Mouse (Mus musculus) spleen, postnatal 4 days (tissue): ENCODE data around the gene Sh3glb1.

ENCODE experiments used
- DNase-seq, 2 experiments: peaks; one replicate each; pipeline ENCODE4 v3.0.0; 2022; ENCODE audit warnings: low spot score in 2 of 2

The Sh3glb1 gene

DNA sequence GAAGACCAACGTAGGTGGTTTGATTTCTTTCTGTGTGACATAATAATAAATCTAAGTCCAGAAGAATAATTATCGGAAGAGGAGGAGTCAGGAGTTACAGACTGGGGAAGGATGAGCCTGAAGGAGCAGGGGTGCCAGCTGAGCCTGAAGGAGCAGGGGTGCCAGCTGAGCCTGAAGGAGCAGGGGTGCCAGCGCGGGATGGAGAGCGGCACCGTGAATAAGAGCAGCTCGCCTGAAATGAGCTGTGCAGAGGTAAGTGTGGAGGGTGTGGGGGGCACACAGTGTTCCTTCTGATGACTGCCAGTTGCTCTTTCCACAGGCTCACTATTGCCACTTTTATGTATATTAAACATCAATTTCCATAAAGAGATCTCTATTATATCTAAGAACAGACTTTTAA is 5.1 kb downstream of the Sh3glb1 start:
- DNase-seq = no peak

DNA sequence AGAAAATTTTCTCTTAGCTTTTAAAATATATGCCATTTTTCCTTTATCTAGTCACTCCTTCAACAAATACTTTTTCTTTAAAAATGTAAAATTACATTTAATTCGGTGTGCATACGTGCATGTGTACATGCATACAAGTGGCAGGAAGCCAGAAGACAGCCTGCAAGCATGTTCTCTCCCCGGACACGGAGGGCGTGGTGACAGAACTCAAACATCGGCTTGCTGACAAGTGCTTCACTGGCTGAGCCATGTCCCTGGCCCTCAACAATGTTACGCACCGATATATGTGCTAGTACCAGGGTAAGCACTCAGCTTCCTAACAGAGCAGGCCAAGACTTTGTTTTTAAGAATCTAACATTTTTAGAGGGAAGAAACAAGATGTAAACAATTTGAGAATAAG is 5.5 kb downstream of the Sh3glb1 start:
- no peak for DNase-seq

- no peak for DNase-seq
Measured at GRCm38 (mm10) chr3:144714126-144714525, 6.0 kb downstream of the Sh3glb1 start.

GRCm38 (mm10) chr3:144711607-144712206 is 8.4 kb downstream of the Sh3glb1 start:
- DNase-seq = no peak

DNA sequence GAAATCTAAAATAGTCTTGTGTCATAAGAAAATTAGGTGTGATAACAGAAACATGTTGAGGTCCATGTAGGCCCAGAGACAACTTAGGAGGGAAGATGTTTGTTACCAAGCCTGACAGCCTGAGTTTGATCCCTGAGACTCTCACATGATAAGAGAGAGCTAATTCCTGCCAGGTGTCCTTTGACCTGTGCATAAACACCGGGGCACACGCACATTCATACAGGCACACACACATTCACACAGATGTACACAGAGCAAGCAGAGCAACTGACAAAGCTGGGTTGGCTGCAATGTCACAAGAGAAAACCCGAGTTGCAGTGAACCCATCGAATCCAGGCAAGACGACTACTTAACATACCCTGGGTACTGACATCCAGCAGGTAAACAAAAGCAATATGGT is 11.5 kb downstream of the Sh3glb1 start:
- no peak for DNase-seq

DNA sequence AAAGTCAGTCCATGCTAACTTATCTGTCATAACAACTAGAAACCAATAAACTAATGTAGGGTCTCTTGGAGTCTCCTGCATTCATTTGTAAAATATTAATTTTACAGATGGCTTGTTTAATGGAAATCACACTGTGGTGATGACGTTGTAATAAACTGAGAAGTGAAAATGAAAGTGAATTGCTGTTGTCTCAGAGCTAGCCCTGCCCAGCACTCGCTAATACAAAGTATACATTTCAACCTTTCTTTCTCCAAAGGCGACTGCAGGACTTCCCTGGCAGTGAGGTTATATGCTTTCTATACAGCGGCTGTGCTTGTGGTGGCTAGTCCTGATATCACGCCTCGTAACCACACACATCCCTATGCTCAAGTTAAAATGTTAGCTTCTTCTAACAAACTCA is 16.2 kb downstream of the Sh3glb1 start:
- DNase-seq = no peak

DNA sequence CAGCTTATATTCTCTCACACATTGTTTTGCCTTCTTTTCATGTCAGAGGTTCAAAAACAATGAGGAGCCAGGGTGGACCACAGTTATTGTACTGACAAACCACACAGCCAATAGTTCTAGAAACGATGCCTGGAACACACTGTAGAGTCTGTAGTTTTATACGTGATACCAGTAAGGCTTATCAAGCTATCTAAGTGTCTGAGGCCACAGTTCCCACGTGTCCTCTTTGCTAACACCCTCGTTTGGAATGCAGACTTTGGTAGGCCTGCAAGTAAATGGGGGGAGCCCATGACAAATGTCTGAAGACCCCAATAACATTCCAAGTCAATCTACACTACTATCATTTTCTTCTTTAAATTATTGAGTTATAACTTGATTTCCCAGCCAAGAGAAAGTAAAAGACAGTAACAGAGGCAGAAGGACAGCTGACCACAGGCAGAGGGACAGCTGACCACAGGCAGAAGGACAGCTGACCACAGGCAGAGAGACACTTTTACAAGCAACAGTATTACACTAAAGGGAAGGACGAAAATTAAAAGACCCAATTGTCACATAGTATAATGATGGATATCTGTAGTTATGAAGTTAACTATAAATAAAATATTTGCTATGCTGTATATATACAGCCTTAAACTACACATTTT is 21.2 kb downstream of the Sh3glb1 start:
- DNase-seq = no peak

DNA sequence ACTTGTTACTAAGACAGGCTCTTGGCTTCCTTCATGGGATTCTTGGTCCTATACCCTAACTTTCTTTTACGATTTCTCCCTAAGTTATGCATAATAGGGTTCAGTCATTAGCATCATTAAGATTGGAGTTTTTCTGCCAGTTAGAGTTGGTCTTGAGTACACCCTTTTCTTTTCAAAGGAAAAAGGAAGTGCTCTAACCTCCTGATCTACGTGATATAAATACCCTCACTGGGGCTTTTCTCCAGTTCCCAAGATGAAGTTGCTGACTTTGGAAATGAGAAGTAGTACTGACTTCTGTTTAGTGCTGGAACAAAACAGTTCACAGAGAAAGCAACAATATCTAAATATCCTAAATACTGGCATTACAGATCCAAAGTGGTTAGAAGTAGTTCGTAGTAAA is 22.2 kb downstream of the Sh3glb1 start:
- DNase-seq = no peak

- no peak for DNase-seq
Measured at GRCm38 (mm10) chr3:144697154-144697553, 23.0 kb downstream of the Sh3glb1 start.

- DNase-seq = no peak
Measured at GRCm38 (mm10) chr3:144694941-144695340, 25.2 kb downstream of the Sh3glb1 start.

DNA sequence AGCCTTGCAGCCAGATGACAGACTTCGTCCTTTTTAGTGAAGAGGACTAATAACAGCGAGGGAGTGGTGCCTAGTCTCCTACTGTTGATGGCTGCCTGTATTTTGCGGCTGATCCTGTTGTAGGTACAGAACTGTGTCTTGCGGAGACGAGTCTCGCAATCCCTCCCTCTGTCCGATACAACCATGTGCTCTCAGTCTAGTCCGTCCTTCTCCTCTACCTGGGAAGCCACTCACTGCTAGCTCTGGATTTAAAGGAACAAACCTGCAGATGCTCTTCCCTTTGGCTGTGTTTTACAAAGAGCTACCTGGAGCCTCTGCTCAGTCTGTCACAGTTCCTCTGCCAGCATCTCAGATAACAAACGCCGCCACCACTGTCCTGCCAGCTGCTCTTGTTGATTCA is 26.1 kb downstream of the Sh3glb1 start:
- DNase-seq = no peak

DNA sequence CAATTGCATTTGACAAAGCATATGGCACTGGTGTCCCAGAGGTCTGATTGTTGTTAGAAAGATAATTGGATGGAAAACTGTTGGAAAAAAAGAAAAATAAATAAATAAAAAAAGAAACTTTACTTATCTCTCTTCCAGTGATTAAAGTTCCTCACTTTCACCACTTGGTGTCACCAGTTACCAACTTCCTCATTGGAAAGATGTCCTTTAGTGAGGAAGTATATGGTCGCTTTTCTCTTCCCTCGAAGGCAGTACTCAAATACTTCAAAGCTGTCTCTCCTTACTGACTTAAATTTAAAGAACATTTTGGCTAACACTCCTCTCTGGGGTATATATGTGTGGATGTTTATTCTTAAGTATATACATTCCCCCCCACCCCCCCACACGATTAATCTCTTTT is 28.1 kb downstream of the Sh3glb1 start:
- no peak for DNase-seq

DNA sequence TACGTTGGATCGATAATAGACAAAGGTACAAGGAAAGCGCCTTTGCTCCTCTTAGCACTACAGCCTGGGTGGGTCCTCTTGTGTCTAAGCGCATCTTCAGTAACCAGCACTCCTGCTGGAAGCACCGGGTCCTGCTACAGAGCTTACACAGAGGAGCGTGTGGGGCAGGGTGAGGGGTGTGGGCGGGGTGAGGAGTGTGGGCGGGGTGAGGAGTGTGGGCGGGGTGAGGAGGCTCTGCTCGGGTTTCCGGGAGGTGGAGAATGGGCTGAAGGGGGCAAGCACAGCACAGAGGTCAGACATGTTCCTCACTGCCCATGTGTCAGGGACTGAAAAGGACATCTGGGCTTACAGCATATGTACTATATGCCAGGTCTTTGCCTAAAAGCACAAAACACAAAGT is 30.9 kb downstream of the Sh3glb1 start:
- peak; percentile 68 to 82 for DNase-seq

GRCm38 (mm10) chr3:144688284-144688683 is 31.9 kb downstream of the Sh3glb1 start:
- no peak for DNase-seq

DNA sequence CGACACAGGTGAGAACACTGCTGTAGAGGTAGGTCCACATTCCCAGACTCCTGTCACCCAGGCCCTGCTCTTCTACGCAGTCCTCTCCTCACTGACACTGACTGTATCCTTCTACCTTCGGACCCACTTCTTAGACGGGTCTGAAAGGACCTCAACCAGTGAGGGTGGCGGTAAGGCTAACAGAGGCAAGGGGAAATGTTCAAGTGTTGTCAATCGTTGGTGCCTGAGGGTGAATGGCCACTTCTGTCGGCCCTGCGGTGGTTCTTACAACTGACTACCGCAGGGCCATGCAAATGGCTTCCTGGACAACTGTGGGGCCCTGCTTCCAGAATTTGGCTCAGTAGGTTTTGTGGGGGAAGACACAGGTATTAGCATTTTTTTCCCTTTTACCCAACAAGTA is 32.5 kb downstream of the Sh3glb1 start:
- no peak for DNase-seq

DNA sequence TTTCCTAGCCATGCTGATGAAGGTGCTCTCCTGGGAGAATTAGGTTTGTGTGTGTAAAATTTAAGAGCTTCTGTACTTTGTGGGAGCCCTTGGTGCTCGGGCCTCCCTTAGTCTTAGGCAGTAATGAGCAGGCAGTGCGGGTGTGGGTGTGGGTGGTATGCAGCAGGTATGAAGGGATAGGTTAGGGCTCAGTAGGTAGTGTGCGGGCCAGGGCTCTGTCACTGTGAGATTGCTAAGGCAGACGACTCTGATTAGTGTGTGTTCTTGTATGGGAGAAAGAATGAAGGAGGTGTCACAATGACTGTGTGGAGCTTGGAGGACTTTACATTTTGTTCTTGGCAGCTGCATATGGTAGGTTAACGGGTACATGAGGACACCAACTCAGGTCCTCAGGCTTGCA is 34.0 kb downstream of the Sh3glb1 start:
- DNase-seq = no peak

DNA sequence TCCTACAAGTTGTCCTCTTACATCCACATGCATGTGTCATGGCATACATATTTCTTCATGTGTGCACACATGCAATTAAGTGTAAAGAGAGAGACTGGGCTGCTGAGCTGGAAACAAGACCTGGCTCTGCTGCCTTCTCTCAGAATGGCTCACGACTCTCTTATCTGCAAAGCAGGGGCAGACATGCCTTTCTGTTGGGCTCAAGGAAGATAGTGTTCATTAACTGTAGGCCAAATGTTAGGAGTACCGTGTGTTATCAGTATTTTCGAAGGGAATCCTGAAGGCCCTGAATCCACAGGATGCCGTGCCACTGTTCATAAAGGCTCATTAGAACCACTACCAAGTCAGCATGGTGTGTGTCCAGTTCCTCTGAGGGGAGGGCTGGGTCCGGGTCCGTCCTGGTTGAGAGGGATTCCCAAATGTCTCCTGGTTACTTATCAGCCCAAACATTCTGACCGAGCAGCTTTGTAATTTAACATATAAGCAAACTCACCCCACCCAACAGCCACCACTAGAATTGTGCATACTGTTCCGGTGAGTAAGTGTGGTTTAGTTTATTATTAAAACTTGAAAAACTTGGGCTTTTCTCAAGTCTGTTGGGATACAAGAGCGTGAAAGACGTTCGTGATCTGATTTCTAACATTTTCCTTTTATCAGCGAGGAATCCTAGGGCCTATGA is 36.9 kb downstream of the Sh3glb1 start:
- DNase-seq = peak in 1 of 2 experiments; percentile 59

GRCm38 (mm10) chr3:144681542-144681941 is 38.6 kb downstream of the Sh3glb1 start:
- DNase-seq = peak in 1 of 2 experiments; percentile 55

- DNase-seq = peak in 1 of 2 experiments; percentile 59
Measured at GRCm38 (mm10) chr3:144679701-144680159, 40.4 kb downstream of the Sh3glb1 start.

- DNase-seq = no peak
Measured at GRCm38 (mm10) chr3:144679137-144679536, 41.0 kb downstream of the Sh3glb1 start.

DNA sequence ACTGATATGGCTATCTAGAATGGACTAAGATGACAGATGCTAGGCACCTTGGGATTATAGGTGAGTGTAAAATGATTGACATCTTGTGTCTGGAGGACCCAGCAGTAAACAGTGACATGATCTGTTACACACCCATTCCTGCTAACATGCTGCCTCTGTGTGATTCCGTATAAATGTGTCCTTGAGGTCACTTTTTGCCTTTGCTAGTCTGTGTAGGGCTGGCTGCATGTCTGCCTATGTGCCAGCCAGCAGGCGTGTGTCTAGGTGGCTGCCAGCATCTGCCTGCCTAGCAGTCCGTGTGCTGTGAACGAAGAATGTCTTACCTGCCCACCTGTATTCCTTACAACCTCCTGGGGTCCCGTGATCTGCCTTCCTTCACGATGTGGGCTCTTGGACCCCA is 42.4 kb downstream of the Sh3glb1 start:
- no peak for DNase-seq

GRCm38 (mm10) chr3:144676249-144676648 is 43.9 kb downstream of the Sh3glb1 start:
- no peak for DNase-seq

- no peak for DNase-seq
Measured at GRCm38 (mm10) chr3:144672016-144672415, 48.1 kb downstream of the Sh3glb1 start.
